ENCODE assay signal across 12 mouse cellular contexts in genomic region chr11:18749265-18750079, GRCm38 (mm10).
DNase-seq lines count a peak whose midpoint lies in the region; ATAC-seq and TF ChIP-seq lines count a peak whose summit lies in the region.
"Had no signal": no experiment of that assay in that cellular context is flagged by ENCODE, and none has a peak within 500 bp of the region (broad histone marks: within the 10 kb centered on the region; RNA-seq: fewer than 3 reads in every experiment).

No protein-coding gene starts in this region.

- H3K36me3 ChIP-seq in lung, embryonic 14.5 days (ENCODE audit: insufficient read depth), result no peaks in the 10 kb centered on the region
- no peaks in the 10 kb centered on the region for H3K36me3 ChIP-seq in midbrain, embryonic 11.5 days (ENCODE audit: control insufficient read depth, insufficient read depth, low read length)

- H3K4me2 ChIP-seq in lung, embryonic 14.5 days, result peak overlapping the region; percentile 23
- no peak overlapping the region for H3K4me2 ChIP-seq in midbrain, embryonic 11.5 days

- no peak for ATAC-seq in lung, embryonic 14.5 days (ENCODE audit: insufficient read depth)
- peak; percentile 55 for ATAC-seq in midbrain, embryonic 11.5 days (ENCODE audit: low FRiP score)
- ATAC-seq in megakaryocyte progenitor cell, adult 5-6 weeks (replicated peaks; ENCODE audit: poor library complexity), result no peak
- ATAC-seq: Patski had no signal

- H3K27ac ChIP-seq in lung, embryonic 14.5 days (ENCODE audit: low read depth), result peak overlapping the region; percentile 85; the same call in 1 of the 2 replicates
- no peak overlapping the region for H3K27ac ChIP-seq in midbrain, embryonic 11.5 days (ENCODE audit: low read depth, low read length)
- H3K27ac ChIP-seq: macrophage had no signal

- WGBS in lung, embryonic 14.5 days, result 28% methylated on average over 9 of the region's 9 CpGs
- 39% methylated on average over 9 of the region's 9 CpGs for WGBS in midbrain, embryonic 11.5 days

- no peak overlapping the region for H3K9ac ChIP-seq in lung, embryonic 14.5 days
- H3K9ac ChIP-seq in midbrain, embryonic 11.5 days (ENCODE audit: low read length), result no peak overlapping the region

- TF ChIP-seq CTCF in lung, embryonic 14.5 days (IDR thresholded peaks at IDR 0.05; ENCODE audit: low read depth), result no peak

- H3K9me3 ChIP-seq in lung, embryonic 14.5 days (ENCODE audit: low read depth, low read length), result no peaks in the 10 kb centered on the region
- H3K9me3 ChIP-seq in midbrain, embryonic 11.5 days (ENCODE audit: control insufficient read depth, low read length), result no peaks in the 10 kb centered on the region

- H3K4me3 ChIP-seq in lung, embryonic 14.5 days (ENCODE audit: low read depth, low read length), result no peak overlapping the region
- H3K4me3 ChIP-seq in midbrain, embryonic 11.5 days (ENCODE audit: low read depth, low read length), result no peak overlapping the region
- H3K4me3 ChIP-seq: erythroblast, embryonic 14.5 days had no signal

- H3K27me3 ChIP-seq in lung, embryonic 14.5 days (ENCODE audit: insufficient read depth, low read length), result no peaks in the 10 kb centered on the region
- H3K27me3 ChIP-seq in midbrain, embryonic 11.5 days (ENCODE audit: control insufficient read depth, insufficient read depth, low read length), result no peaks in the 10 kb centered on the region

- DNase-seq in cerebellum, adult 8-10 months, result peak; percentile 36
- DNase-seq in cerebellum, postnatal 36 days, result no peak
- no peak for DNase-seq in lung, embryonic 14.5 days
- no peak for DNase-seq in lung, postnatal 36 days
- DNase-seq in midbrain, embryonic 11.5 days (ENCODE audit: low spot score, missing footprints), result peak; percentile 89
- DNase-seq in testis, postnatal 10 days (ENCODE audit: low spot score), result no peak
- no peak for DNase-seq in frontal cortex, postnatal 14 days (ENCODE audit: low spot score in 2 of 2)
- DNase-seq: layer of hippocampus, adult 9-11 months had no signal

- peaks cover 43% of the 10 kb centered on the region for H3K4me1 ChIP-seq in lung, embryonic 14.5 days (ENCODE audit: insufficient read depth)
- H3K4me1 ChIP-seq in midbrain, embryonic 11.5 days (ENCODE audit: control insufficient read depth, insufficient read depth, low read length), result peaks cover 31% of the 10 kb centered on the region

Comparison
In these comparisons a context has a peak if more than half of its experiments do, and no peak if none do; other contexts are left out.
1. DNase-seq: peak in cerebellum, adult 8-10 months (single experiment) and midbrain, embryonic 11.5 days (single experiment); none in cerebellum, postnatal 36 days (0 of 2), lung, embryonic 14.5 days (single experiment), lung, postnatal 36 days (single experiment), testis, postnatal 10 days (single experiment) and frontal cortex, postnatal 14 days (0 of 2).